Mouse (Mus musculus): ENCODE measurements around the gene Gm21973. TPM values are rescaled to one million over a fixed set of nuclear protein-coding genes. Genes with fewer than 3 reads are reported as not detected.

Gene Gm21973
- not detected in 2 replicates for polyA plus RNA-seq (2012; rRNA removed)

GRCm38 (mm10) chr15:10325080-10325479 lies at the start of gene Gm21973:
Gene Gm21973, plus strand, starts transcription at chr15:10325380.

GRCm38 (mm10) chr15:10358039-10358948 lies 33.1 kb downstream of the Gm21973 start, which contains the start of gene Agxt2:
Gene Agxt2, plus strand, starts transcription at chr15:10358532.

Other genes starting within 250 kb of the Gm21973 start
- gene Prlr, start 148.1 kb upstream of the Gm21973 start, polyA plus RNA-seq (2012; rRNA removed): 0.06 and 0.17 TPM in 2 replicates
- 0.16 and 0.64 TPM in 2 replicates for gene Agxt2, start 33.2 kb downstream of the Gm21973 start, polyA plus RNA-seq (2012; rRNA removed)
- gene Dnajc21, start 145.1 kb downstream of the Gm21973 start, polyA plus RNA-seq (2012; rRNA removed): 17.0 and 33.2 TPM in 2 replicates
- 43.3 and 48.2 TPM in 2 replicates for gene Brix1, start 160.6 kb downstream of the Gm21973 start, polyA plus RNA-seq (2012; rRNA removed)
- 22.3 and 31.3 TPM in 2 replicates for gene Rad1, start 160.6 kb downstream of the Gm21973 start, polyA plus RNA-seq (2012; rRNA removed)
- gene Ttc23l, start 233.3 kb downstream of the Gm21973 start, polyA plus RNA-seq (2012; rRNA removed): 0.04 TPM in 1 of 2 replicates, not detected in the other

All from central nervous system, embryonic 11.5 days (tissue).